Mouse (Mus musculus) stomach, embryonic 14.5 days (tissue): ENCODE data around the gene Orm1. TPM values are rescaled to one million over a fixed set of nuclear protein-coding genes. Genes with fewer than 3 reads are reported as not detected.

Experiments
- ATAC-seq: fragments of 200-750 bp; cut with Nextera tagmentation; 2 replicates; pipeline ENCODE4 v1.8.0; 2017; ENCODE audit warnings: low read depth, moderate TSS enrichment; ENCODE audit not compliant: insufficient number of reproducible peaks, insufficient read depth, low FRiP score
- H3K27ac ChIP-seq: fragments of 300-500 bp; sonication (generic); 2 replicates; pipeline ENCODE4 v1.5.1; 2014; ENCODE audit warnings: mild to moderate bottlenecking, low read length, moderate library complexity, mixed read lengths
- H3K27me3 ChIP-seq: fragments of 300-500 bp; sonication (generic); 2 replicates; pipeline ENCODE4 v1.6.1; 2014; ENCODE audit warnings: low read length, control low read depth, mixed read lengths; ENCODE audit not compliant: control insufficient read depth, insufficient read depth
- H3K36me3 ChIP-seq: fragments of 300-500 bp; sonication (generic); 2 replicates; pipeline ENCODE4 v1.6.1; 2014; ENCODE audit warnings: mild to moderate bottlenecking, control low read depth, low read length, moderate library complexity, mixed read lengths; ENCODE audit not compliant: control insufficient read depth, insufficient read depth
- H3K4me1 ChIP-seq: fragments of 300-500 bp; sonication (generic); 2 replicates; pipeline ENCODE4 v1.6.1; 2014; ENCODE audit warnings: low read length, control low read depth, mixed read lengths; ENCODE audit not compliant: control insufficient read depth, insufficient read depth
- H3K4me2 ChIP-seq: fragments of 300-500 bp; sonication (generic); replicated peaks from 2 replicates; pipeline ENCODE4 v1.6.1; 2014; ENCODE audit warnings: low read depth, low read length, control low read depth
- H3K4me3 ChIP-seq: fragments of 300-500 bp; sonication (generic); 2 replicates; pipeline ENCODE4 v1.5.1; 2014; ENCODE audit warnings: low read depth, low read length, control low read depth
- H3K9ac ChIP-seq: fragments of 300-500 bp; sonication (generic); replicated peaks from 2 replicates; pipeline ENCODE4 v1.6.1; 2014; ENCODE audit warnings: low read depth, mild to moderate bottlenecking, control low read depth, low read length, moderate library complexity, mixed read lengths
- H3K9me3 ChIP-seq: fragments of 300-500 bp; sonication (generic); 2 replicates; pipeline ENCODE4 v1.6.1; 2016; ENCODE audit warnings: low read depth, low read length, control low read depth; ENCODE audit not compliant: control insufficient read depth
- WGBS: fragments of 180-500 bp; shearing (Covaris S2); extraction: QIAGEN DNeasy Blood & Tissue Kit; methylation state at CpG from one replicate; pipeline ENCODE4 v1.1.7; 2014; 5-methylcytosine and 5-hydroxymethylcytosine counted together
- polyA plus RNA-seq: library from polyadenylated mRNA; unstranded; fragments of >200 nt; fragmentation: Nextera tagmentation; extraction: Ambion mirVana; gene quantifications from 2 replicates; pipeline ENCODE4 v1.2.1, GENCODE M21; 2014

The Orm1 gene
- polyA plus RNA-seq, 1 experiment from 2014 or later = not detected

DNA sequence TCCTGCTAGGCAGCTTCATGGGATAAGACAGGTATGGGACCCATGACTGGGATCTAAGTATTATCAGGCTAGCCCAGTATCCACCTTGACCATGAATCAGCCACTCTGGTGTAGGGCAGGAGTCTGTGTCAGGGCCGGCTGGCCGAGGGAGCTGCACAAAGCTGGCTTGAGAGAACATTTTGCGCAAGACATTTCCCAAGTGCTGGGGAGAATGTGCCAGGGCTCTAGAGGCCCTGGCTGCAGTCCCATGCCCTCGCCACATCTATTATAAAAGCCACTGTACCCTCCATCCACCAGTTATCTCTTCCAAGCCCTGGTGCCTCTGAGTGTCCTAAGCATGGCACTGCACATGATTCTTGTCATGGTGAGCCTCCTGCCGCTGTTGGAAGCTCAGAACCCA lies 17.8 kb downstream of the Orm1 start, which contains the start of gene Orm2:
Gene Orm2 (plus strand): TSS at position 300 of the 400 bp plus-strand sequence.
- WGBS = 78% methylated on average over 5 of the region's 5 CpGs
- H3K36me3 ChIP-seq = no peaks in the 10 kb centered on the region
- H3K27me3 ChIP-seq = no peaks in the 10 kb centered on the region
- H3K27ac ChIP-seq = no peak within 1 kb of the TSS
- no peak within 1 kb of the TSS for H3K9ac ChIP-seq
- H3K4me3 ChIP-seq = no peak within 1 kb of the TSS
- no peaks in the 10 kb centered on the region for H3K4me1 ChIP-seq
- no peak within 1 kb of the TSS for H3K4me2 ChIP-seq
- ATAC-seq = no peak
- no peaks in the 10 kb centered on the region for H3K9me3 ChIP-seq

DNA sequence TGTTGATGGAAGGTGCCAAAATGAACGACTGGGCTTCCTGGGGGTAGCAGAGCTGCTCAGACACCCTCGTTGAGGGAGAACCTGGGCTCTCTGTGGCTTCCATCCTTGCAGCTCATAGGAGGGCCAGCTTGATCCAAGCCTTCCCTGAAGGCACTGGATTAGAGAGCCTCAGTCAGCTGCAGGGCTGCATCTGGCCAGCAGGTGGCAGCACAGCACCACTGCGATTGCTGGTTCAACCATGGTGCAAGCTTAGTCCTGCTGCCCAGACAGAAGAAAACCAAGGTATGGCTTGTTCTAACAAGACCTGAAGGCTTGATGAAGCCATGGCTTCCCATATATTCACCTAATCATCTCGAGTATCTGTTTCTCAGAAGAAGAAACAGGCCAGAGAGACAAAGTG lies 24.2 kb downstream of the Orm1 start:
- Histone ChIP-seq H3K4me2 (no peak overlapping the region), H3K27me3 (no peaks in the 10 kb centered on the region), H3K4me3 (no peak overlapping the region), H3K9me3 (no peaks in the 10 kb centered on the region), H3K4me1 (no peaks in the 10 kb centered on the region), H3K9ac (no peak overlapping the region), H3K27ac (no peak overlapping the region), H3K36me3 (peaks cover 29% of the 10 kb centered on the region; the same call in 1 of the 2 replicates)
- ATAC-seq = peak; percentile 8; the same call in 1 of the 2 replicates
- 14% methylated on average over 4 of the region's 4 CpGs for WGBS

DNA sequence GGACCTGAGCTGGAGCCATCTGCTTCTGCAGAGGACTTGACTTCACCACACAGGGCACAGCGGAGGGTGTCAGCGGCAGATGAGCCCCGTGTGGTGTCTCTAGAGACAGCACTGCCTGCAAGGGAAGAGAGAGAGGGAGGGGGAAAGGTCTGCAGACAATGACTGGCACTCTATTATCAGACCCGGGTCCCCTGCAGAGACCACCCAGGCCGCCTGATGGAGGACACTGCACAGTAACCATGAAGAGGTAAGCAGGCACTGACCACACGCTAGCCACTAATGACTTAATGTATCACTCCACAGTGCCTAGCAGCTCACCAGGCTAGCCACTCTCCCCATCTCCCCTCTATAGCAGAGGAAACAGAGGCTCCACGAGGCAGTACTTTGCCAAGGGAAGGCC lies 26.5 kb downstream of the Orm1 start:
- no peak overlapping the region for H3K4me2 ChIP-seq
- ATAC-seq = no peak
- H3K27ac ChIP-seq = no peak overlapping the region
- 58% methylated on average over 7 of the region's 7 CpGs for WGBS
- no peak overlapping the region for H3K9ac ChIP-seq
- no peaks in the 10 kb centered on the region for H3K27me3 ChIP-seq
- peaks cover 33% of the 10 kb centered on the region; the same call in 1 of the 2 replicates for H3K36me3 ChIP-seq
- no peaks in the 10 kb centered on the region for H3K4me1 ChIP-seq
- H3K4me3 ChIP-seq = no peak overlapping the region
- no peaks in the 10 kb centered on the region for H3K9me3 ChIP-seq

DNA sequence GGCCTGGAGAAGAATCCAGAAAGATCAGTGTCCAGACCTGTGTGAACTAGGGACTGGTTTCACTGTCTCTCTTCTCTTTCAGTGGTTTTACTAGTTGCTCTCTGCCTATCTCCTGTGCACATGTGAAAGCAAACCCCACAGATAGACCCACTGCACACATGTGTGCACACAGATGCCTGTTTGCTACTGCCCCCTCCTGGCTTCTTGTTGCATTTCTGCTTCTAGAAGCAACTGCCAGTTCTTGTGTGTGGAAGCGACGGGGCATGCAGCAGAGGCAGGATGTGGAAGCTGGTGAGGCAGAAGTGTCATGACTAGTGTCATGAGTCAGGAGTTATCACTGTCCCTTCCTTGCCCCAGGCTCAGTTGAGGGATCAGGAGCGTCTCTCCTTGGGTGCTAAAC lies 27.5 kb downstream of the Orm1 start:
- 57% methylated on average over 3 of the region's 3 CpGs for WGBS
- H3K27me3 ChIP-seq = no peaks in the 10 kb centered on the region
- ATAC-seq = no peak
- H3K4me2 ChIP-seq = no peak overlapping the region
- H3K9me3 ChIP-seq = no peaks in the 10 kb centered on the region
- no peak overlapping the region for H3K4me3 ChIP-seq
- no peaks in the 10 kb centered on the region for H3K4me1 ChIP-seq
- H3K36me3 ChIP-seq = peaks cover 42% of the 10 kb centered on the region; the same call in 1 of the 2 replicates
- no peak overlapping the region for H3K9ac ChIP-seq
- H3K27ac ChIP-seq = no peak overlapping the region

DNA sequence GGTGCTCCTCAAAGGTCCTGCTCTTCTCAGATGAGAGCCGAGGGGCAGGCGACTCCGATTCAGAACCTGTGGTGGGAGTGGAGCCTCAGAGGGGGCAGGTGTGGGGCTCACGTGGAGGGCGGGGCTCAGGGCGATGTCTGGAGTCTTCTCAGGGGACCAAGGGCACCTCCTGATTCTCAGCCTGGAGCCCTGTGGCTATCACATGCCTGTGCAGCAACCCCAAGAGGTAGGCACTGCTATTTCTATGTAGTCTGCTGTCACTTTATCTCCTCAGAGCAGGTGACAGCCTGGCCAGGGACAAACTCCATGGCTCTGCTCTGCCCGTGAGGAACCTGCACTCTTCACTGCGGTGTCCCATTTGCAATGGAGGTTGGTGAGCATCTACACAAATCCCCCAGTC lies 29.0 kb downstream of the Orm1 start:
- H3K9ac ChIP-seq = no peak overlapping the region
- no peaks in the 10 kb centered on the region for H3K4me1 ChIP-seq
- H3K27ac ChIP-seq = no peak overlapping the region
- no peaks in the 10 kb centered on the region for H3K27me3 ChIP-seq
- H3K9me3 ChIP-seq = no peaks in the 10 kb centered on the region
- no peak overlapping the region for H3K4me2 ChIP-seq
- WGBS = 88% methylated on average over 8 of the region's 8 CpGs
- H3K36me3 ChIP-seq = peaks cover 38% of the 10 kb centered on the region; the same call in 1 of the 2 replicates
- ATAC-seq = no peak
- no peak overlapping the region for H3K4me3 ChIP-seq

DNA sequence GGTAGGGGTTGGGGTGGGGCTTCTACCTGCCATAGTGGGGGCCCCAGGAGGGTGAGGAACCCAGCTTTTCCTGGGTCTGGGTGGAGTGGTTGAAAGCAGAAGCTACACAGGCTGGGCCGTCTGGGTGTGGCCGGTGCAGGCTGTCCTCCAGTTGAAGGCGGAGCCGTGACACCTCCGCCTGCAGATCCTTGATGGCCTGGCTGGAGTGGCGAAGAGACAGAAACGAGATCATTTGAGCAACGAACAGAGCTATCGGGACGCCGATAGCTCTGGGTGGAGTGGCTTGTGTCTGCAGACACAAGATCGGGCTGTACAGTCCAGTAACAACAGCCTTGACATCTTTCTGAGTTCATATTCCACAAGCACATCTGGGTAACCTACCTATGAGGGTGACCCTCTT lies 30.0 kb downstream of the Orm1 start:
- Histone ChIP-seq H3K36me3 (peaks cover 46% of the 10 kb centered on the region; the same call in 1 of the 2 replicates), H3K27me3 (no peaks in the 10 kb centered on the region), H3K9ac (no peak overlapping the region), H3K4me1 (no peaks in the 10 kb centered on the region), H3K27ac (no peak overlapping the region), H3K4me3 (no peak overlapping the region), H3K4me2 (no peak overlapping the region), H3K9me3 (no peaks in the 10 kb centered on the region)
- WGBS = 77% methylated on average over 12 of the region's 12 CpGs
- peak; percentile 36; the same call in 1 of the 2 replicates for ATAC-seq

DNA sequence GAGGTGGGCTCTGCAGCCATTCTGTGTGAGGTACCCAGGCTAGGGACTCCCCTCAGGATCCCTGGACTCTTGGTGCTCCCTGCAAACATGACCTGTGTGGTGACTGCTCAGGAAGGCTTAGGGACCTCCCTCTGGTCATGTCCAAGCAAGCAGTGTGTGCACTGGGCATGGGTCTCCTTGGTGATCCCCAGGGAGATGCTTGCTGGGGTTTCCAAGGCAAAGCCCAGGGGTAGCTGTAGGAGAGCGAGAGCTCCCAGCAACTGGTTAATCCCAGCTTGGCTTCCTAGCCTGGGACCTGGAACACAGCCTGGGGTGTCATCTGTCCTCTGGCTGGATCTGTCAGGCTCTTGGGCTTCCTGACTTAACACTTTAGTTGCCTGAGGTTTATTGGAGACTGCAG lies 31.0 kb downstream of the Orm1 start:
- no peak for ATAC-seq
- Histone ChIP-seq H3K4me3 (no peak overlapping the region), H3K9me3 (no peaks in the 10 kb centered on the region), H3K27me3 (no peaks in the 10 kb centered on the region), H3K36me3 (peaks cover 46% of the 10 kb centered on the region), H3K9ac (no peak overlapping the region), H3K4me2 (no peak overlapping the region), H3K27ac (no peak overlapping the region), H3K4me1 (no peaks in the 10 kb centered on the region)
- 48% methylated on average over 1 of the region's 1 CpGs for WGBS

DNA sequence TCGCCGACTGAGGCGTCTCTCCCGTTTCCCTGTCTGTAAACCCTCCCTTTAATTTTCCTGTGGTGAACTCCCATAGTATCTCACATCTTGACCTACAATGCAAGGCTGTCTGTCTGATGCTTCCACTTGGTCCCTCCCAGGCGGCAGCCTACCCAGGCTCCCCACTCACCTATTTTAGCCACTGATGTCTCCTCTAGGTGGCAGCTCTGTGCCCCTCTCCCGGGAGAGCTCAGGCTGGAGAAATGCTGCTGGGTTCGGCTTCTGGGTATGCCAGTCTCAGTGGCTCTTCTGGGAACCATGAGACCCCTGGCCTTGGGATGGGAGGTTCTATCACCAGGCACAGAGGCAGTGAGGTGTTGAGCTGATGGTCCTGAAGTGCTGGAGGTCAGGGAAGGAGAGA lies 33.1 kb downstream of the Orm1 start:
- H3K4me2 ChIP-seq = no peak overlapping the region
- no peak for ATAC-seq
- no peaks in the 10 kb centered on the region for H3K9me3 ChIP-seq
- H3K27me3 ChIP-seq = no peaks in the 10 kb centered on the region
- H3K4me1 ChIP-seq = no peaks in the 10 kb centered on the region
- H3K36me3 ChIP-seq = peaks cover 56% of the 10 kb centered on the region
- H3K9ac ChIP-seq = no peak overlapping the region
- no peak overlapping the region for H3K4me3 ChIP-seq
- H3K27ac ChIP-seq = no peak overlapping the region
- 74% methylated on average over 7 of the region's 7 CpGs for WGBS

DNA sequence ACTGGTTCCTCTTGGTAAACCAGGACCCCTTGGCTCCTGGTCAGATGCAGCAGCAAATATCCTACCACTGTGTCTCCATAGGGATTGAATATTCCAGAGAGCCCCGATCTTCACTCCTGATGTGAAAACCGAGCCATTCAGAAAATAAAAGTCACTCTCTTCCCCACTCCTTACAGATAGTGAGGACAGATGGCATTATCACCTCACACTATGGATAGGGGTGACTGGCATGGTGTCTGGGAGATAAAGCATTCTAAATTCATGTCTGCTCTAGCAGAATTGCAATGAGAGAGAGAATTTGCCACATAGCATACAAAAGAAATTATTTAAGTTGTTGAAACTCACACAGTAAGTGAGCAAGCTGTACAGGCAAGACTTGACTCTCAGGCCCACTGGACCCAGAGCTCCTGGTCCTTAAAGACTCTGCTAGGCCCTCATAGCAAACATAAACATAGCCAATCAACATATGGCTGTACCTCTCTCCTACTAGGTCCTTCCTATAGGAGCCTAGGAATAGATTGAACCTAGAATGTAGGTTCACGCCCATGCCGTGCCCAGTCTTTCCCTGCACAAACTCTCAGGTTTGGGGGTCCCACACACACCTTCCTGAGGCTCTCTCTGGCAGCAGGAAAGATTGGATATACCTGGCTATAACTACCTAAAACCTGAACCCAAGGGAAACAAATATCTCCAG lies 38.5 kb downstream of the Orm1 start:
- peaks cover 55% of the 10 kb centered on the region for H3K36me3 ChIP-seq
- H3K9me3 ChIP-seq = no peaks in the 10 kb centered on the region
- H3K27me3 ChIP-seq = no peaks in the 10 kb centered on the region
- H3K4me1 ChIP-seq = no peaks in the 10 kb centered on the region
- H3K27ac ChIP-seq = no peak overlapping the region
- WGBS = 91% methylated on average over 4 of the region's 4 CpGs
- no peak overlapping the region for H3K4me2 ChIP-seq
- H3K4me3 ChIP-seq = no peak overlapping the region
- no peak overlapping the region for H3K9ac ChIP-seq
- no peak for ATAC-seq
